Mouse (Mus musculus) liver, adult 10 weeks (tissue): ENCODE measurements around the gene Sptssa. TPM values are rescaled to one million over a fixed set of nuclear protein-coding genes. Genes with fewer than 3 reads are reported as not detected.

Source experiments
- polyA plus RNA-seq: library from polyadenylated mRNA; stranded (reverse); fragments of 350-450 nt; fragmentation: Illumina TruSeq; extraction: RNeasy Lipid Tissue Mini Kit (QIAGEN cat#74804); gene quantifications from one replicate; pipeline ENCODE4 v1.2.3, GENCODE M21; 2014; ENCODE audit warnings: low read depth, low replicate concordance

Gene Sptssa
- 171 TPM for polyA plus RNA-seq

DNA sequence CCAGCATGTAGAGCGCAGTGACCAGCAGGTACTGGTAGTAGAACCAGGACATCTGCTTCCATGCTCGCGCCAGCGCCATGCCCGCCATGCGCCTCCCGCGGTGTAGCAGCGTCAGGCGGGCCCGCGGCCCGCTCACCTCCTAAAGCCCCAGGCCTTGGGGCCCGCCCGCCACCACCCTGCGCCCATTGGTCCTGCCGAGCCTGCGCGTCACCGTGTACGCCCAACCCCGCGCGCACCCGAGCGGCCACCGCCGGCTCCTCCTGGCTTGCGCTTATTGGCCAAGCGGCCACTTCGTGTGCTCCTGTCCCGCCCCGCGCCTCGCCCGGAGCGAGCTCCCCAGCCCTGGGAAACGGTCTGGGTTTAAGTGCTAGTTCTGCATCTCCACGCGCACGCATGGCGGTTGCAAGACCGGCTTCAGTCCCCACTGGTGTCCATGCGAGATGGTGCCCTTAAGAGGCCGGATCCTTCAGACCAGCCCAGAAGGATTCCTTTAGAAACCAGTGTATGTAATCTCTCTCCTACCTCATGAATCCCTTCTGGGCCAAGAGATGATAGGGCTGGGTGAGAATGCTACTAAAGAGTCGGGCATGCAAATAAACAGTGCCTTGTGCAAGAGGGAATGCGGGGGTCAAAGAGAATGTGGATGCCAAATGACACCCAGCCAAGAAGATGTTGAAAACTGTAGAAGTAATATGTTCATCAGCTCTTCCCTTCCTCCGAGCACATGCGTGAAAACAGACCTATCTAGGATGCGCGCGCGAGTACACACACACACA lies at the start of gene Sptssa:
Gene Sptssa (minus strand): TSS at position 178 of the 776 bp plus-strand sequence.

GRCm38 (mm10) chr12:54695511-54696241 lies 39.3 kb upstream of the Sptssa start, which contains the start of gene Eapp:
TSS of gene Eapp (minus strand) at chr12:54695897.

Other genes with a start within 250 kb of the Sptssa start
- gene Eapp, start 39.3 kb upstream of the Sptssa start, polyA plus RNA-seq: 46.4 TPM
- 46.6 TPM for gene Snx6, start 139.1 kb upstream of the Sptssa start, polyA plus RNA-seq
- 229 TPM for gene Cfl2, start 206.3 kb upstream of the Sptssa start, polyA plus RNA-seq